Mouse (Mus musculus): ENCODE results near the gene P4ha2.
"Not testable (repeated sequence)": the region's sequence is repeated elsewhere in the genome, so short reads cannot be mapped to it uniquely, and the experiment has no call there.

Gene P4ha2

GRCm38 (mm10) chr11:54108131-54108530 lies 8.2 kb downstream of the P4ha2 start:
- no peak for DNase-seq (ENCODE audit: low spot score)

- DNase-seq (ENCODE audit: low spot score): no peak
Measured at GRCm38 (mm10) chr11:54108894-54109293, 9.0 kb downstream of the P4ha2 start.

DNA sequence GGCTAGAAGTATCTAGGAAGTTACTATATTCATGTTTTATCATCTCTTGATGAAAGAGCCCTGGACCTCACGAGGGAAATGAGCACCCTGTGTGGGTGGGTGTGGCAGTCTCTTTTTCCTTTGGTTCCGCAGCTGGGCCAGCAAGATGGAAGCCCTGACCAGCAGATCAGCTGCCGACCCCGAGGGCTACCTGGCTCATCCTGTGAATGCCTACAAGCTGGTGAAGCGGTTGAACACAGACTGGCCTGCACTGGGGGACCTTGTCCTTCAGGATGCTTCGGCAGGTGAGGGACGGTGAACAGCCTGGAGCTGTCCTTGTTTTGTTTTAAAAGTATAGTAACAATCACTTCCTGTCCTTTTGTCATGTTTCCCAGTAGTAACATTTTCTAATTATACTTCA lies 11.4 kb downstream of the P4ha2 start:
- no peak for DNase-seq (ENCODE audit: low spot score)

GRCm38 (mm10) chr11:54111976-54112741 lies 12.3 kb downstream of the P4ha2 start:
- DNase-seq (ENCODE audit: low spot score): no peak

GRCm38 (mm10) chr11:54112920-54113319 lies 13.0 kb downstream of the P4ha2 start:
- DNase-seq (ENCODE audit: low spot score): peak; percentile 73

- DNase-seq (ENCODE audit: low spot score): no peak
Measured at GRCm38 (mm10) chr11:54113352-54113751, 13.5 kb downstream of the P4ha2 start.

- DNase-seq (ENCODE audit: low spot score): no peak
Measured at GRCm38 (mm10) chr11:54114746-54115145, 14.9 kb downstream of the P4ha2 start.

DNA sequence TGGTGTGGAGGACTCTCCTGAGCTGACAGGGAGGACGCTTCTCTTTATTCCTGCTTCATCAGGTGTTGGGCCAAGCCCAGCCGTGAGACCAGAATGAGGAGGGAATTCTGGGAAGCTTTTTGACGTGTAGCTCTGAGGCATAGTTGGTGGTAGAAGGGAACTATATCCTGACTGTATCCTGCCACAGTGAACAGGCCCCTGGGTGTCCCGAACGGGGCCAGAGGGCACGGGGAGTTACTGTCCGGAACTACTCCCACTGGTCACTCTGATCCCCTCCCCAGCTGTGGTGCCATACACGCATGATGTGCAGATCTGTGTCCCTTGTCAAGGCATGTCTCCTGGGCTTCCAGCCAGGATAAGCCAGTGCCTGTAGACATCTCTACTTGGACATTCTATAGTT lies 15.4 kb downstream of the P4ha2 start:
- no peak for DNase-seq (ENCODE audit: low spot score)

- DNase-seq (ENCODE audit: low spot score): no peak
Measured at GRCm38 (mm10) chr11:54115911-54116310, 16.0 kb downstream of the P4ha2 start.

DNA sequence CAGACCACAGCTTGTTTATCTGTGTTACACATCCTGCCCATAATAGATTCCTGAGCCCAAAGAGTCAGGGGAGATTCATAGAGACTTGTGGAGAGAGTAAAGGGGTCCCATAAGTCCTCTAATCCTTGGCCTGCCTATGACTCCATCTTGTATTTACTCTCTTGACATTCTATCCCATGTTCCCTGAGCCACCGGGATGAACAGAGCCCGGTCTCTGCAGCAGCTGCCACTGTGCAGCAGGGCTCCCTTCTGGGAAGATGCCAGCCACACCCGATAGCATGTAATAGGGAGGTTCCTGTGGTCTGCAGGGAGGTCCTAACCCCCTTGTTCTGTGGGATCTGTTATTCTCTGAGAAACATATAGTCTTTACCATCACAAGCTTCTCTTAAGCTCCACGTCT lies 16.5 kb downstream of the P4ha2 start:
- DNase-seq (ENCODE audit: low spot score): no peak

GRCm38 (mm10) chr11:54117096-54117495 lies 17.2 kb downstream of the P4ha2 start:
- DNase-seq (ENCODE audit: low spot score): no peak

DNA sequence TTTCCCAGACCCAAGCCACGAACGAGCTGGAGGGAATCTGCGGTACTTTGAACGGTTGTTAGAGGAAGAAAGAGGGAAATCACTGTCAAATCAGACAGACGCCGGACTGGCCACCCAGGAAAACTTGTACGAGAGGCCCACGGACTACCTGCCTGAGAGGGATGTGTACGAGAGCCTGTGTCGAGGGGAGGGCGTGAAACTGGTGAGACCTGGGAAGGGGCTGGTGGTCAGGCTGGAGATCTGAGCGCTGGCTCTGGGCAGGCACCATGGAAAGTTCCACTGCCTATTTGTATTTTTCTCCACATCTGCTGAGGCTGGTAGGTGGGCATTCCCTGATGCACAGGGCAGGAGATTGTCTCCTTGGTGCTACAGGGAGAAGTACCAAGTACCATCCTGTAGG lies 19.2 kb downstream of the P4ha2 start:
- DNase-seq (ENCODE audit: low spot score): no peak

DNA sequence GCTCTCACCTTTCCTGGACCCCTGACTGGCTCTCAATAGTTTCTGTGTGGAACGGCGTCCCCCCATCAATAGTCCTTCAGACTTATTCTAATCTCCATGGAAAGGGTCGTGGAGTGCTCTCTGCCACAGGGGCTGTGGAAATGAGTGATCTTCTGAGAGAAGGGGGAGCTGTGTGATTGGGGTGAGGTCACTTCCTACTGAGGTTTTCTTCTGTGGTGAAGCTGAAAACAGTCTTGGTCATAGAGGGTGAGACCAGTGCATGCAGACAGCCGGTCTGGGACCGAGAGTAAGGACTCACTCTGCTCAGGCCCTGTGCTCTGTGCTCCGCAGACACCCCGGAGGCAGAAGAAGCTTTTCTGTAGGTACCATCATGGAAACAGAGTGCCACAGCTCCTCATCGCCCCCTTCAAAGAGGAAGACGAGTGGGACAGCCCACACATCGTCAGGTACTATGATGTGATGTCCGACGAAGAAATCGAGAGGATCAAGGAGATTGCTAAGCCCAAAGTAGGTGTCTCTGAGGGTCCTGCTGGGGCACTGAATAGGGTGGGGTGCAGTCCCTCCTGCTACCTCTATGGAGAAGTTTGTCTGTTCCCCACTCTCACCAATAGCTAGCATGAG lies 20.0 kb downstream of the P4ha2 start:
- DNase-seq (ENCODE audit: low spot score): no peak

DNA sequence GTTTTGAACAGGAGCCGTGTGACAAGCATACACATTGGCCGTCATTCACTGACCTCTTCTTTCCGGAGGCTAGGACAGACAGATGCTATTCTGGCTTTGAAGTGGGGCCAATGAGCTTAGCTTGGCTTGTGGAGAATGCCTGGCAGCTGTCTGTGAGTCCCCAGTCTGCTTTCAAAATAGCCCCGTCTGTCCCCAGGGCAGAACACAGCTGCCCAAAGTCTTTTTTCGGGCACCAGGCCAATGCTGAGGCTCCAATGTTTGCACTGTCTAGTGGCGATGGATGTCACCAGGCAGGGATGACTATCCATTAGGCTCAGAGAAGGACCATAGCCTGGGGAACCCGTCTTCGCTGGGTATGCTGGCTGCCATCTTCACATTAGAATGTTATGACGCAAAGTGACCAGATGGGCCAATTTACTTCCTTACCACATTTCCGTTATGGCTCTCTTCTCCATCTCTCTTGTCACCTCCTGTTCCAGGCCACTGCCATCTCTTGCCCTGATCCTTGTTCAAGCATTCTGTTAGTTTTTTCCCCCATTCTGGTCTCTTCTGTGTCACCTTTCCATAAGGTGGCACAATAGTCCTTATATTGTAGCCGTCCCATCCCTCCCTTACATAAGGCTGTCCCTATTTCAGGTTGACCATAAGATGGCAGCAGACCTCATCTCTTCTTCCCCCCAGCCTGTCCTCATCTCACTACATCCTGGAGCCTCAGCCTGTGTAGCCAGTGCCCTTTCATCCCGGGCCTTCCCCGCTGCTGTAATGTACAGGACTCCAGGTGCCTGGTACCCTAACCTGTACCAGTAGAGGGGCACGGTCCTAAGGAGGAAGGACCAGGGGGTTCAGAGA lies 22.7 kb downstream of the P4ha2 start:
- no peak for DNase-seq (ENCODE audit: low spot score)

- DNase-seq (ENCODE audit: low spot score): no peak
Measured at GRCm38 (mm10) chr11:54125982-54126648, 26.2 kb downstream of the P4ha2 start.

- DNase-seq (ENCODE audit: low spot score): no peak
Measured at GRCm38 (mm10) chr11:54126654-54127374, 26.9 kb downstream of the P4ha2 start.

DNA sequence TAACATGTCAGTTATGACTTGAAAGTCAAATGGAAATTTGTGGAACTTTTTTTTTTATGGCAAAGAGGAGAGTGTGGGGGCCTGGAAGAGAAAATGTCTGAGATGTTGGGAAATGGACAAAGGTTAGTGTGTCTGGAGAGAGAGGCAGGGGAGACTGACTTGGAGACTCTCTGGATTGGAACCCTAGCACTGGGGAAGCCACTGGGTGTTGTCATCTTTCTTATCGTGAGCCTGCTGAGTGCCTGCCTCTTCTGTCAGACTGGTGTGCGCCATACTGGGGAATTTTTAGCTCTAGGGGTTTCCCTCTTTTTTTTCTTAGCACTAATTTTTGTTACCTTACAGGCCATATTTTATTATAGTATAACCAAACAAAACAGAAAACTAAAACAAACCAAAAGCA lies 27.5 kb downstream of the P4ha2 start:
- DNase-seq (ENCODE audit: low spot score): no peak

DNA sequence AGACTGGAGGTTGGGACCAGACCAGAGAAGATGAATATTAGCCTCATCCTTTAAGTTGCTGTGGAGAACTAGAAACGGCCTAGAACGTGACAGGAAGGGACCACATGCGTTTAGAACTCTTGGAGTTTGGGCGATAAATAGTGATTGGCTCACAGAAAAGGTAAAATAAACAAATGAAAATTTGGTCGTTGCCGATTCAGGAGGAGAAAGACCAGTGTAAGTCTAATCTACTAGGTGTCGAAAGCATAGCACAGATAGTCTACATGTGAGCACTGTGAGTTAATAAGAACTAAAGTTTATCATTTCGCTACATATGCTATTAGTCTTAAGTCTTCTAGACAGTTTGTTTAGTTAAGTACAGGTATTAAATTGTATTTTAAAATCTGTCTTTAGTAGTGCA lies 30.1 kb downstream of the P4ha2 start:
- no peak for DNase-seq (ENCODE audit: low spot score)

DNA sequence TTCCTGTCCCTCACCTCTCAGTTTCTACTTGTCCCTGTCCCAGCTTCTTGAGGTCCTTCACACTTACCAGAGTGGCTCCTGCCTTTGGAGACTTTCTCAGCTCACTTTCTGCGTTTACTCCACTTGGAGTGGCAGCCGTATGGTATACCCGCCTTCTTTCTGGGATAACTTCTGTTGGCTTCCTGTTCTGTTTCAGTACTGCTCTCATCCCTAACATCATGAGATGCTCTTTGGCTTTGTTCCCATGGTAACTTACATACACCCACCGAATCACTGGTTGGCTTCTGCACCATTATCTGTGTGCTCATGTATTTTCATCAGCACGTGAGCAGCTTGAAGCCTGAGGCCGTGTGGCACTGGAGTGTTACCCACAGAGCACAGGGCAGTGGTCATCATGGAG lies 30.8 kb downstream of the P4ha2 start:
- DNase-seq (ENCODE audit: low spot score): no peak

DNA sequence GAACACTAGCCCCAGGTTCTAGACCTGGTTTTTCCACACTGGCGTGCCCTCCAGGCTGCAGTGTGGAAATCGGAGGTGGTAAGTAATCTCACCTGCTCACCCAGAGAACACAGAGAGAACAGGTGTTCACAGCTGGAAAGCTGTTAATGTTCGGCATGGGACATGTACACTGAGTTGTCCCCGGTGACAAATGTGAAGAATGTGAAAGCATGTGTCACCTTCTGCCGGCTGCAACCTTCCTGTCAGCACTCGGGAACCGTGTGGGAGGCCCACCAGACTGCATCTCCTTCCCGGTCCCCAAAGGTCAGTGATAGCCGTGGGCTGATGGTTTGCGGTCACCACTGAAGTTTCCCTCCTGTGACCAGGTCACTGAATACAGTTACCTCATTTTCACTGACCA lies 32.4 kb downstream of the P4ha2 start:
- DNase-seq (ENCODE audit: low spot score): no peak

DNA sequence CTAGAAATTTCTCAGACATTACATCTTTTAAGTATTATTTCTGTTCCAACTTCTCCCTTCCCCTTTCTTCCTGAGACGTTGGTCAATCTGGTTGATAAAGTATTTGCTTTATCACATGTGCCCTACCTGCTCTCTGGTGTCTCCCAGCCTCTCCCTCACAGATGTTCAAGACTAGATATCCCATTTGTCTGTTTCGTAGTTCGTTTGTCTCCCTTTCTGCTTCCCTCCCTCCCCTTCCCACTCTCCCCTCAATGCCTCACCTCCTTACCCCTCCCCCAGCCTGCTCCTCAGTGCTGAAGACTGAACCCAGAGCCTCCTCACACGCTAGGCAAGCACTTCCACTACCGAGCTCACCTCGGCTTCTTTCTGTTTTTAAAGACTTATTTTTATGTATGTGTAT lies 35.0 kb downstream of the P4ha2 start:
- DNase-seq (ENCODE audit: low spot score): no peak

DNA sequence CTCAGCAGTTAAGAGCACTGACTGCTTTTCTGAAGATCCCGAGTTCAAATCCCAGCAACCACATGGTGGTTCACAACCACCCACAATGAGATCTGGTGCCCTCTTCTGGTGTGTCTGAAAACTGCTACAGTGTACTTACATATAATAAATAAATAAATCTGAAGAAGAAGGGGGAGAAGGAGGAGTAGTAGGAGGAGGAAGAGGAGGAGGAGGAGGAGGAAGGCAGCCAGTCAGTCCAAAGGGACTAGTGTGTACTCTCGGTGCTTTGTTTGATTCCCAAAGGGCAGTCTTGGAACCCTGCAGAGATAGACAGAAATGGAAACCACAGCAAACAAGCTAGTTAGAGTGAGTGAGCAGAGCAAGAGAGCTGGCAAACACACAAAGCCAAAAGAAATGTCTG lies 40.3 kb downstream of the P4ha2 start:
- not testable (repeated sequence) for DNase-seq (ENCODE audit: low spot score)
